Mouse (Mus musculus): ENCODE data around the gene Eps8l2. TPM values are rescaled to one million over a fixed set of nuclear protein-coding genes. Genes with fewer than 3 reads are reported as not detected.
A peak's percentile ranks its signal among the peaks of the same experiment; 100 is the strongest.

The Eps8l2 gene
- polyA plus RNA-seq, 1 experiment: 0.44 TPM

GRCm38 (mm10) chr7:141391625-141392551 lies 53.2 kb downstream of the Eps8l2 start, which contains the start of gene Taldo1:
Gene Taldo1 (plus strand): TSS chr7:141392199.
- H3ac ChIP-seq (ENCODE audit: control insufficient read depth, insufficient read length): peak within 1 kb of the TSS; percentile 7
- peaks cover 7% of the 10 kb centered on the region for H3K36me3 ChIP-seq (ENCODE audit: control insufficient read depth, insufficient read depth)
- TF ChIP-seq POLR2AphosphoS2 (IDR thresholded peaks at IDR 0.05; ENCODE audit: insufficient read length, low read depth): peak; percentile 93
- peak; percentile 53 to 83 (median 70) for TF ChIP-seq MYOG (IDR thresholded peaks at IDR 0.05; ENCODE audit: control insufficient read depth in 1 of 3, insufficient read depth in 1 of 3, insufficient read length in 2 of 3, low read depth in 2 of 3)
- TF ChIP-seq POLR2A (IDR thresholded peaks at IDR 0.05; ENCODE audit: insufficient read length, low read depth): peak; percentile 88
- no peak for TF ChIP-seq REST (IDR thresholded peaks at IDR 0.05; ENCODE audit: insufficient read depth, insufficient read length)
- no peak for TF ChIP-seq SRF (IDR thresholded peaks at IDR 0.05; ENCODE audit: control insufficient read depth, insufficient read length, low read depth)
- peak in 2 of 3 experiments; percentile 49 to 81 for TF ChIP-seq MYOD1 (IDR thresholded peaks at IDR 0.05; ENCODE audit: control insufficient read depth in 1 of 3, insufficient read length in 2 of 3, low read depth in 2 of 3)
- TF ChIP-seq E2F4 (IDR thresholded peaks at IDR 0.05; ENCODE audit: insufficient read depth): no peak
- TF ChIP-seq MAX (IDR thresholded peaks at IDR 0.05; ENCODE audit: low read depth): no peak
- TF ChIP-seq USF1 (IDR thresholded peaks at IDR 0.05; ENCODE audit: low read depth): no peak
- TF ChIP-seq TCF3 (IDR thresholded peaks at IDR 0.05; ENCODE audit: insufficient read length, low read depth): no peak
- TF ChIP-seq TCF12 (IDR thresholded peaks at IDR 0.05; ENCODE audit: insufficient read depth, poor library complexity, severe bottlenecking): no peak

GRCm38 (mm10) chr7:141392552-141393222 lies 54.0 kb downstream of the Eps8l2 start:
- Histone ChIP-seq H3ac (ENCODE audit: control insufficient read depth, insufficient read length) (no peak overlapping the region), H3K4me3 (peak overlapping the region; percentile 80), H3K27me3 (ENCODE audit: control insufficient read depth, insufficient read depth, insufficient read length) (no peaks in the 10 kb centered on the region), H3K36me3 (ENCODE audit: control insufficient read depth, insufficient read depth) (peaks cover 7% of the 10 kb centered on the region), H3K79me2 (ENCODE audit: control insufficient read depth, insufficient read depth) (peaks cover 33% of the 10 kb centered on the region), H3K4me2 (ENCODE audit: low read depth) (peak overlapping the region; percentile 99)
- TF ChIP-seq MYOG (IDR thresholded peaks at IDR 0.05; ENCODE audit: control insufficient read depth in 1 of 3, insufficient read depth in 1 of 3, insufficient read length in 2 of 3, low read depth in 2 of 3) (peak in 1 of 3 experiments; percentile 7), MAX (IDR thresholded peaks at IDR 0.05; ENCODE audit: low read depth) (no peak), REST (IDR thresholded peaks at IDR 0.05; ENCODE audit: insufficient read depth, insufficient read length) (no peak), E2F4 (IDR thresholded peaks at IDR 0.05; ENCODE audit: insufficient read depth) (no peak)

More at GRCm38 (mm10) chr7:141391625-141392551, 53.2 kb downstream of the Eps8l2 start, which contains the start of gene Taldo1:
- peak within 1 kb of the TSS; percentile 80 for H3K4me3 ChIP-seq
- H3K4me2 ChIP-seq (ENCODE audit: low read depth): peak within 1 kb of the TSS; percentile 99
- peaks cover 33% of the 10 kb centered on the region for H3K79me2 ChIP-seq (ENCODE audit: control insufficient read depth, insufficient read depth)
- H3K27me3 ChIP-seq (ENCODE audit: control insufficient read depth, insufficient read depth, insufficient read length): no peaks in the 10 kb centered on the region

- Histone ChIP-seq H3ac (ENCODE audit: control insufficient read depth, insufficient read length) (no peak overlapping the region), H3K36me3 (ENCODE audit: control insufficient read depth, insufficient read depth) (peaks cover 18% of the 10 kb centered on the region), H3K79me2 (ENCODE audit: control insufficient read depth, insufficient read depth) (peaks cover 33% of the 10 kb centered on the region), H3K4me2 (ENCODE audit: low read depth) (no peak overlapping the region), H3K27me3 (ENCODE audit: control insufficient read depth, insufficient read depth, insufficient read length) (no peaks in the 10 kb centered on the region), H3K4me3 (no peak overlapping the region)
- TF ChIP-seq POLR2AphosphoS2 (IDR thresholded peaks at IDR 0.05; ENCODE audit: insufficient read length, low read depth) (no peak), E2F4 (IDR thresholded peaks at IDR 0.05; ENCODE audit: insufficient read depth) (no peak), TCF3 (IDR thresholded peaks at IDR 0.05; ENCODE audit: insufficient read length, low read depth) (no peak), REST (IDR thresholded peaks at IDR 0.05; ENCODE audit: insufficient read depth, insufficient read length) (no peak), MYOD1 (IDR thresholded peaks at IDR 0.05; ENCODE audit: control insufficient read depth in 1 of 3, insufficient read length in 2 of 3, low read depth in 2 of 3) (no peak), CEBPB (IDR thresholded peaks at IDR 0.05; ENCODE audit: insufficient read depth, poor library complexity, severe bottlenecking) (no peak), POLR2A (IDR thresholded peaks at IDR 0.05; ENCODE audit: insufficient read length, low read depth) (no peak), TCF12 (IDR thresholded peaks at IDR 0.05; ENCODE audit: insufficient read depth, poor library complexity, severe bottlenecking) (no peak), MAX (IDR thresholded peaks at IDR 0.05; ENCODE audit: low read depth) (no peak), MYOG (IDR thresholded peaks at IDR 0.05; ENCODE audit: control insufficient read depth in 1 of 3, insufficient read depth in 1 of 3, insufficient read length in 2 of 3, low read depth in 2 of 3) (no peak), USF1 (IDR thresholded peaks at IDR 0.05; ENCODE audit: low read depth) (no peak), SRF (IDR thresholded peaks at IDR 0.05; ENCODE audit: control insufficient read depth, insufficient read length, low read depth) (no peak)
Measured at GRCm38 (mm10) chr7:141394158-141394557, 55.5 kb downstream of the Eps8l2 start.

- H3K27me3 ChIP-seq (ENCODE audit: control insufficient read depth, insufficient read depth, insufficient read length): no peaks in the 10 kb centered on the region
- TF ChIP-seq MAX (IDR thresholded peaks at IDR 0.05; ENCODE audit: low read depth) (no peak), POLR2AphosphoS2 (IDR thresholded peaks at IDR 0.05; ENCODE audit: insufficient read length, low read depth) (no peak), MYOG (IDR thresholded peaks at IDR 0.05; ENCODE audit: control insufficient read depth in 1 of 3, insufficient read depth in 1 of 3, insufficient read length in 2 of 3, low read depth in 2 of 3) (no peak), USF1 (IDR thresholded peaks at IDR 0.05; ENCODE audit: low read depth) (no peak), POLR2A (IDR thresholded peaks at IDR 0.05; ENCODE audit: insufficient read length, low read depth) (no peak), TCF12 (IDR thresholded peaks at IDR 0.05; ENCODE audit: insufficient read depth, poor library complexity, severe bottlenecking) (no peak)
- H3K4me3 ChIP-seq: no peak overlapping the region
- H3K4me2 ChIP-seq (ENCODE audit: low read depth): no peak overlapping the region
- peaks cover 20% of the 10 kb centered on the region for H3K36me3 ChIP-seq (ENCODE audit: control insufficient read depth, insufficient read depth)
- peaks cover 33% of the 10 kb centered on the region for H3K79me2 ChIP-seq (ENCODE audit: control insufficient read depth, insufficient read depth)
- no peak overlapping the region for H3ac ChIP-seq (ENCODE audit: control insufficient read depth, insufficient read length)
Measured at GRCm38 (mm10) chr7:141394771-141395170, 56.1 kb downstream of the Eps8l2 start.
